Mouse (Mus musculus): ENCODE measurements around the gene Zfp318. TPM values are rescaled to one million over a fixed set of nuclear protein-coding genes. Genes with fewer than 3 reads are reported as not detected.

The Zfp318 gene
- 28.7 and 37.0 TPM in 2 replicates for total RNA-seq (2021)
- long read RNA-seq, experiment 1, partial matches to known transcripts: 2 of 3 reads
- long read RNA-seq, experiment 1, other reads (novel, unspliced or antisense): 0 of 3 reads
- long read RNA-seq, experiment 2, full-length matches to known transcripts: 1 of 2 reads
- long read RNA-seq, experiment 2, partial matches to known transcripts: 0 of 2 reads
- long read RNA-seq, experiment 2, other reads (novel, unspliced or antisense): 1 of 2 reads

- DNase-seq: peak; percentile 99
Measured at GRCm38 (mm10) chr17:46383294-46384060, at the start of gene Zfp318. Gene Zfp318 (plus strand): TSS chr17:46383731.

- DNase-seq: no peak
Measured at GRCm38 (mm10) chr17:46336475-46336874, 47.1 kb upstream of the Zfp318 start.

GRCm38 (mm10) chr17:46341208-46341607, 42.3 kb upstream of the Zfp318 start:
- DNase-seq: no peak

- no peak for DNase-seq
Measured at GRCm38 (mm10) chr17:46351026-46351700, 32.4 kb upstream of the Zfp318 start.

GRCm38 (mm10) chr17:46371783-46372182, 11.7 kb upstream of the Zfp318 start:
- peak; percentile 51 for DNase-seq

- DNase-seq: no peak
Measured at GRCm38 (mm10) chr17:46378564-46378963, 5.0 kb upstream of the Zfp318 start.

- DNase-seq: peak; percentile 40
Measured at GRCm38 (mm10) chr17:46384061-46384801, 700 bp downstream of the Zfp318 start.

- DNase-seq: no peak
Measured at GRCm38 (mm10) chr17:46388200-46388599, 4.7 kb downstream of the Zfp318 start.

- peak; percentile 57 for DNase-seq
Measured at GRCm38 (mm10) chr17:46393012-46393411, 9.5 kb downstream of the Zfp318 start.

GRCm38 (mm10) chr17:46394631-46395030, 11.1 kb downstream of the Zfp318 start:
- no peak for DNase-seq

GRCm38 (mm10) chr17:46408478-46408877, 24.9 kb downstream of the Zfp318 start:
- no peak for DNase-seq

- DNase-seq: peak; percentile 45
Measured at GRCm38 (mm10) chr17:46418628-46419027, 35.1 kb downstream of the Zfp318 start.

GRCm38 (mm10) chr17:46419717-46420116, 36.2 kb downstream of the Zfp318 start:
- DNase-seq: no peak

GRCm38 (mm10) chr17:46426496-46426895, 43.0 kb downstream of the Zfp318 start:
- no peak for DNase-seq

GRCm38 (mm10) chr17:46428761-46429414, 45.4 kb downstream of the Zfp318 start, which contains the start of gene Crip3:
Gene Crip3 (plus strand): TSS chr17:46428926.
- peak; percentile 64 for DNase-seq

GRCm38 (mm10) chr17:46433627-46434026, 50.1 kb downstream of the Zfp318 start:
- peak; percentile 81 for DNase-seq

GRCm38 (mm10) chr17:46436672-46437366, 53.3 kb downstream of the Zfp318 start:
- DNase-seq: peak; percentile 44

GRCm38 (mm10) chr17:46438298-46438873, 54.9 kb downstream of the Zfp318 start, which contains the start of gene Slc22a7:
Gene Slc22a7 (minus strand): TSS chr17:46438457.
- no peak for DNase-seq

GRCm38 (mm10) chr17:46439176-46439575, 55.6 kb downstream of the Zfp318 start:
- no peak for DNase-seq

GRCm38 (mm10) chr17:46444839-46445579, 61.5 kb downstream of the Zfp318 start:
- DNase-seq: no peak
